Mouse (Mus musculus): Measurements from ENCODE around the gene Rassf2.
A peak's percentile ranks its signal among the peaks of the same experiment; 100 is the strongest.

The Rassf2 gene

GRCm38 (mm10) chr2:132005445-132005844 lies 24.6 kb downstream of the Rassf2 start:
- no peak for DNase-seq (ENCODE audit: low spot score in 2 of 2)

GRCm38 (mm10) chr2:132004495-132005136 lies 25.4 kb downstream of the Rassf2 start:
- DNase-seq (ENCODE audit: low spot score in 2 of 2) = no peak

- no peak for DNase-seq (ENCODE audit: low spot score in 2 of 2)
Observed at GRCm38 (mm10) chr2:132003916-132004315, 26.1 kb downstream of the Rassf2 start.

- DNase-seq (ENCODE audit: low spot score in 2 of 2) = no peak
Observed at GRCm38 (mm10) chr2:132001696-132002334, 28.2 kb downstream of the Rassf2 start.

GRCm38 (mm10) chr2:131997356-131997755 lies 32.7 kb downstream of the Rassf2 start:
- no peak for DNase-seq (ENCODE audit: low spot score in 2 of 2)

GRCm38 (mm10) chr2:131996369-131996768 lies 33.7 kb downstream of the Rassf2 start:
- no peak for DNase-seq (ENCODE audit: low spot score in 2 of 2)

- DNase-seq (ENCODE audit: low spot score in 2 of 2) = no peak
Observed at GRCm38 (mm10) chr2:131995742-131996141, 34.3 kb downstream of the Rassf2 start.

- no peak for DNase-seq (ENCODE audit: low spot score in 2 of 2)
Observed at GRCm38 (mm10) chr2:131994971-131995370, 35.1 kb downstream of the Rassf2 start.

GRCm38 (mm10) chr2:131993563-131994088 lies 36.4 kb downstream of the Rassf2 start:
- no peak for DNase-seq (ENCODE audit: low spot score in 2 of 2)

- DNase-seq (ENCODE audit: low spot score in 2 of 2) = no peak
Observed at GRCm38 (mm10) chr2:131993151-131993550, 36.9 kb downstream of the Rassf2 start.

- DNase-seq (ENCODE audit: low spot score in 2 of 2) = no peak
Observed at GRCm38 (mm10) chr2:131992487-131992886, 37.6 kb downstream of the Rassf2 start.

- no peak for DNase-seq (ENCODE audit: low spot score in 2 of 2)
Observed at GRCm38 (mm10) chr2:131988550-131988949, 41.5 kb downstream of the Rassf2 start.

- no peak for DNase-seq (ENCODE audit: low spot score in 2 of 2)
Observed at GRCm38 (mm10) chr2:131987950-131988349, 42.1 kb downstream of the Rassf2 start.

- peak in 1 of 2 experiments; percentile 55 for DNase-seq (ENCODE audit: low spot score in 2 of 2)
Observed at GRCm38 (mm10) chr2:131982546-131983196, 47.4 kb downstream of the Rassf2 start.

- no peak for DNase-seq (ENCODE audit: low spot score in 2 of 2)
Observed at GRCm38 (mm10) chr2:131980866-131981265, 49.2 kb downstream of the Rassf2 start.

- no peak for DNase-seq (ENCODE audit: low spot score in 2 of 2)
Observed at GRCm38 (mm10) chr2:131976663-131977062, 53.4 kb downstream of the Rassf2 start.

GRCm38 (mm10) chr2:131971098-131971497 lies 59.0 kb downstream of the Rassf2 start:
- no peak for DNase-seq (ENCODE audit: low spot score in 2 of 2)

- no peak for DNase-seq (ENCODE audit: low spot score in 2 of 2)
Observed at GRCm38 (mm10) chr2:131970597-131970996, 59.5 kb downstream of the Rassf2 start.

GRCm38 (mm10) chr2:131961671-131962070 lies 68.4 kb downstream of the Rassf2 start:
- no peak for DNase-seq (ENCODE audit: low spot score in 2 of 2)

- no peak for DNase-seq (ENCODE audit: low spot score in 2 of 2)
Observed at GRCm38 (mm10) chr2:131957731-131958222, 72.3 kb downstream of the Rassf2 start.

- no peak for DNase-seq (ENCODE audit: low spot score in 2 of 2)
Observed at GRCm38 (mm10) chr2:131956336-131957256, 73.5 kb downstream of the Rassf2 start.

All from urinary bladder, postnatal 36 days (tissue).